Mouse (Mus musculus): ENCODE results near the gene Cln3. TPM values are rescaled to one million over a fixed set of nuclear protein-coding genes. Genes with fewer than 3 reads are reported as not detected.

The Cln3 gene
- total and polyA plus RNA-seq, 3 experiments: 19.1 to 47.2 (median 20.7) TPM

- H3K4me3 ChIP-seq (replicated peaks in 1 of 3; ENCODE audit: low read depth in 2 of 3, low read length in 2 of 3, poor library complexity in 1 of 3): no peak overlapping the region
- no peaks in the 10 kb centered on the region for H3K4me1 ChIP-seq (ENCODE audit: control insufficient read depth in 1 of 2, insufficient read depth in 2 of 2)
- H3K4me2 ChIP-seq (ENCODE audit: insufficient read depth, low read depth, poor library complexity, severe bottlenecking): no peak overlapping the region
- no peaks in the 10 kb centered on the region for H3K27me3 ChIP-seq (replicated peaks)
- H3K9ac ChIP-seq (ENCODE audit: insufficient read depth, low read depth): no peak overlapping the region
- H3K27ac ChIP-seq (ENCODE audit: insufficient read depth, low read depth): no peak overlapping the region
- no peaks in the 10 kb centered on the region for H3K9me3 ChIP-seq (replicated peaks; ENCODE audit: low read length)
- H3K36me3 ChIP-seq (replicated peaks in 1 of 2; ENCODE audit: control insufficient read depth in 1 of 2, insufficient read depth in 1 of 2, low read length in 1 of 2): peaks cover 79 to 93% of the 10 kb centered on the region in 2 experiments
- DNase-seq (ENCODE audit: extremely low read depth): no peak
- in situ Hi-C loops (cut with MboI; ENCODE audit: low pct_ligation_motif_present, low pct_unique_long_range_greater_than_20kb, low sequenced_read_pairs): no loop called here
- dilution Hi-C loops (cut with MboI; ENCODE audit: extremely low pct_ligation_motif_present, extremely low pct_unique_long_range_greater_than_20kb, low sequenced_read_pairs): no loop called here
- H3K79me2 ChIP-seq (replicated peaks; ENCODE audit: control insufficient read depth, extremely low read depth, insufficient read depth, poor library complexity, severe bottlenecking): peaks cover 24% of the 10 kb centered on the region
- TF ChIP-seq KAT2A (IDR thresholded peaks at IDR 0.05; ENCODE audit: insufficient replicate concordance, low read length) (no peak), JUN (IDR thresholded peaks at IDR 0.05; ENCODE audit: insufficient read depth, low read depth, low read length) (no peak), ZC3H11A (IDR thresholded peaks at IDR 0.05; ENCODE audit: low read depth, low read length) (no peak), NRF1 (IDR thresholded peaks at IDR 0.05; ENCODE audit: low read depth, low read length) (no peak), MXI1 (IDR thresholded peaks at IDR 0.05; ENCODE audit: low read depth, low read length) (no peak)
Measured at GRCm38 (mm10) chr7:126556635-126557034, 29.0 kb downstream of the Cln3 start.

- no peak overlapping the region for H3K4me3 ChIP-seq (replicated peaks in 1 of 3; ENCODE audit: low read depth in 2 of 3, low read length in 2 of 3, poor library complexity in 1 of 3)
- no peak for DNase-seq (ENCODE audit: extremely low read depth)
- no peak overlapping the region for H3K27ac ChIP-seq (ENCODE audit: insufficient read depth, low read depth)
- H3K27me3 ChIP-seq (replicated peaks): no peaks in the 10 kb centered on the region
- H3K79me2 ChIP-seq (replicated peaks; ENCODE audit: control insufficient read depth, extremely low read depth, insufficient read depth, poor library complexity, severe bottlenecking): peaks cover 19% of the 10 kb centered on the region
- H3K9ac ChIP-seq (ENCODE audit: insufficient read depth, low read depth): no peak overlapping the region
- no peaks in the 10 kb centered on the region for H3K4me1 ChIP-seq (ENCODE audit: control insufficient read depth in 1 of 2, insufficient read depth in 2 of 2)
- dilution Hi-C loops (cut with MboI; ENCODE audit: extremely low pct_ligation_motif_present, extremely low pct_unique_long_range_greater_than_20kb, low sequenced_read_pairs): no loop called here
- H3K4me2 ChIP-seq (ENCODE audit: insufficient read depth, low read depth, poor library complexity, severe bottlenecking): no peak overlapping the region
- TF ChIP-seq HCFC1 (IDR thresholded peaks at IDR 0.05; ENCODE audit: low read depth, low read length): no peak
- no peak for TF ChIP-seq USF1 (IDR thresholded peaks at IDR 0.05; ENCODE audit: low read depth, low read length)
- no peak for TF ChIP-seq ELF1 (IDR thresholded peaks at IDR 0.05; ENCODE audit: low read depth, low read length)
- TF ChIP-seq SMC3 (IDR thresholded peaks at IDR 0.05; ENCODE audit: low read depth, low read length): peak; percentile 32
- no peak for TF ChIP-seq MEF2A (IDR thresholded peaks at IDR 0.05; ENCODE audit: borderline replicate concordance, low read depth, low read length)
- TF ChIP-seq POLR2AphosphoS2 (IDR thresholded peaks at IDR 0.05; ENCODE audit: low read depth, low read length): no peak
- no peak for TF ChIP-seq CHD1 (IDR thresholded peaks at IDR 0.05; ENCODE audit: low read depth, low read length)
- TF ChIP-seq ETS1 (conservative IDR thresholded peaks at IDR 0.05; ENCODE audit: low read depth, low read length): no peak
- TF ChIP-seq GABPA (IDR thresholded peaks at IDR 0.05; ENCODE audit: insufficient replicate concordance, low read depth, low read length): no peak
- TF ChIP-seq USF2 (conservative IDR thresholded peaks at IDR 0.05; ENCODE audit: low read depth, low read length): no peak
- no peak for TF ChIP-seq BHLHE40 (IDR thresholded peaks at IDR 0.05; ENCODE audit: low read depth, low read length)
- no peak for TF ChIP-seq ZMIZ1 (IDR thresholded peaks at IDR 0.05; ENCODE audit: low read depth, low read length)
- no peak for TF ChIP-seq E2F4 (IDR thresholded peaks at IDR 0.05; ENCODE audit: insufficient replicate concordance, low read depth, low read length)
- no peak for TF ChIP-seq ZNF384 (IDR thresholded peaks at IDR 0.05; ENCODE audit: low read depth, low read length)
- no peak for TF ChIP-seq EP300 (IDR thresholded peaks at IDR 0.05; ENCODE audit: low read length)
- no peak for TF ChIP-seq POLR2A (IDR thresholded peaks at IDR 0.05; ENCODE audit: low read depth, low read length)
- peak in 1 of 2 experiments; percentile 54; a peak in 2 of 4 replicates for TF ChIP-seq CTCF (conservative IDR thresholded peaks at IDR 0.05 in 1 of 2, IDR thresholded peaks at IDR 0.05 in 1 of 2; ENCODE audit: low read depth in 2 of 2, low read length in 2 of 2)
- no peak for TF ChIP-seq MAX (IDR thresholded peaks at IDR 0.05; ENCODE audit: low read length)
- TF ChIP-seq RAD21 (IDR thresholded peaks at IDR 0.05; ENCODE audit: low read depth, low read length): peak; percentile 28
- TF ChIP-seq RCOR1 (conservative IDR thresholded peaks at IDR 0.05; ENCODE audit: low read depth, low read length): no peak
- no peak for TF ChIP-seq IRF4 (IDR thresholded peaks at IDR 0.05; ENCODE audit: low read depth, low read length)
- TF ChIP-seq PAX5 (IDR thresholded peaks at IDR 0.05; ENCODE audit: low read length): no peak
- TF ChIP-seq JUND (conservative IDR thresholded peaks at IDR 0.05; ENCODE audit: low read depth, low read length): no peak
- TF ChIP-seq TBP (conservative IDR thresholded peaks at IDR 0.05; ENCODE audit: low read depth, low read length): no peak
- peaks cover 83 to 96% of the 10 kb centered on the region in 2 experiments for H3K36me3 ChIP-seq (replicated peaks in 1 of 2; ENCODE audit: control insufficient read depth in 1 of 2, insufficient read depth in 1 of 2, low read length in 1 of 2)
- H3K9me3 ChIP-seq (replicated peaks; ENCODE audit: low read length): no peaks in the 10 kb centered on the region
- in situ Hi-C loops (cut with MboI; ENCODE audit: low pct_ligation_motif_present, low pct_unique_long_range_greater_than_20kb, low sequenced_read_pairs): no loop called here
Measured at GRCm38 (mm10) chr7:126554796-126555195, 30.8 kb downstream of the Cln3 start.
